Mouse (Mus musculus) megakaryocyte, embryonic 14.5 days (primary cell): ENCODE data around the gene Cct6b. TPM values are rescaled to one million over a fixed set of nuclear protein-coding genes. Genes with fewer than 3 reads are reported as not detected.
A peak's percentile ranks its signal among the peaks of the same experiment; 100 is the strongest.

Experiments used
- H3K27me3 ChIP-seq: replicated peaks from 2 replicates; pipeline ENCODE3; 2012; ENCODE audit warnings: inconsistent platforms
- H3K36me3 ChIP-seq: replicated peaks from 2 replicates; pipeline ENCODE3; 2012; ENCODE audit warnings: low read length, inconsistent platforms, mixed read lengths
- H3K4me1 ChIP-seq: 2 replicates; pipeline ENCODE4 v1.6.1; 2012; ENCODE audit warnings: inconsistent platforms
- H3K4me3 ChIP-seq: replicated peaks from 2 replicates; pipeline ENCODE3; 2012; ENCODE audit warnings: moderate library complexity, mild to moderate bottlenecking, inconsistent platforms
- H3K9me3 ChIP-seq: 2 replicates; pipeline ENCODE4 v1.6.1; 2012; ENCODE audit warnings: inconsistent platforms
- FLI1 ChIP-seq: IDR thresholded peaks from 2 replicates; pipeline ENCODE4 v1.6.1; 2012; ENCODE audit warnings: low read length, inconsistent platforms, mixed read lengths
- GATA1 ChIP-seq: IDR thresholded peaks from 3 replicates; pipeline ENCODE4 v1.6.1; 2012; ENCODE audit warnings: mixed read lengths, low read length, inconsistent platforms, borderline replicate concordance
- polyA plus RNA-seq: library from polyadenylated mRNA; stranded (reverse); fragments of >175 nt; gene quantifications from 2 replicates; pipeline ENCODE4 v1.2.3, GENCODE M21; 2012; ENCODE audit warnings: low replicate concordance; ENCODE audit not compliant: insufficient read depth

Cct6b gene
- polyA plus RNA-seq, 1 experiment = 0.47 TPM

DNA sequence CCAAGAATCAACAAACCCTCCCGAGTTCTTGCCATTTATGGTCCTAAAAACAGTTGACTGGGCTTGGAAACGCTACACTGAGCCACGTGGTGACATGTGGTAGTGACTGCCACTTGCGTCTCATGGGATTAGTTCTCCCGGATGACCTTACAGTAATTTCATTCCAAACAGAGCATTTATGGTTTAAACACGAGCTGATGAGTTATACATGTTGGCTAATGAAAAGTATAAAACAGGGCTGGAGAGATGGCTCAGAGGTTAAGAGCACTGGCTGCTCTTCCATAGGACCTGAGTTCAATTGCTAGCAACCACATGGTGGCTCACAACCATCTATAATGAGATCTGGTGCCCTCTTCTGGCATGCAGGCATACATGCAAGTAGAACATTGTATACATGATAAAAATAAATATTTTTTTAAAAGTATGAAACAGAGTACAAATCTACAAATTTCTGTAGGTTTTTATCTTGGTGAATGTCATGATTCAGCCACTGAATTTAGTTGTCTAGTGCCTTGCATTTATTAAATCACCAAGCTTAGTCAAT, 1.8 kb downstream of the Cct6b start:
- H3K9me3 ChIP-seq = peaks cover 7% of the 10 kb centered on the region; the same call in 1 of the 2 replicates
- peaks cover 34% of the 10 kb centered on the region for H3K4me1 ChIP-seq
- no peaks in the 10 kb centered on the region for H3K27me3 ChIP-seq
- no peak for TF ChIP-seq FLI1
- no peak for TF ChIP-seq GATA1
- H3K4me3 ChIP-seq = no peak overlapping the region
- peaks cover 18% of the 10 kb centered on the region for H3K36me3 ChIP-seq

DNA sequence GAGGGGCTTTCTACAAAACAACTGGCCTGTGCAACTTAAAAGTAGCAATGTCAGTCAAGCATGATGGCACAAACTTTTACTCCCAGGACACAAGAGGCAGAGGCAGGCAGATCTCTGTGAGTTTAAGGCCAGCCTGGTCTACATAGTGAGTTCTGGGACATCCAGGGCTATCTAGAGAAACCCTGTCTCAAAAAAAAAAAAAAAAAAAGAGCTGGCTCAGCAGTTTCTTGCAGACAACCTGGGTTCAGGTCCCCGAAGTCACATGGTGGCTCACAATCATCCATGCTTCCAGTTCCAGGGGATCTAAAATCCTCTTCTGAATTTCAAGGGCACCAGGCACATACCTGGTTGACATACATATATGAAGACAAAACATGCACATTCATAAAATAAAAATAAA, 8.2 kb downstream of the Cct6b start:
- Histone ChIP-seq H3K36me3 (no peaks in the 10 kb centered on the region), H3K4me1 (peaks cover 24% of the 10 kb centered on the region), H3K4me3 (no peak overlapping the region), H3K27me3 (no peaks in the 10 kb centered on the region), H3K9me3 (no peaks in the 10 kb centered on the region)
- TF ChIP-seq FLI1 (no peak), GATA1 (no peak)

DNA sequence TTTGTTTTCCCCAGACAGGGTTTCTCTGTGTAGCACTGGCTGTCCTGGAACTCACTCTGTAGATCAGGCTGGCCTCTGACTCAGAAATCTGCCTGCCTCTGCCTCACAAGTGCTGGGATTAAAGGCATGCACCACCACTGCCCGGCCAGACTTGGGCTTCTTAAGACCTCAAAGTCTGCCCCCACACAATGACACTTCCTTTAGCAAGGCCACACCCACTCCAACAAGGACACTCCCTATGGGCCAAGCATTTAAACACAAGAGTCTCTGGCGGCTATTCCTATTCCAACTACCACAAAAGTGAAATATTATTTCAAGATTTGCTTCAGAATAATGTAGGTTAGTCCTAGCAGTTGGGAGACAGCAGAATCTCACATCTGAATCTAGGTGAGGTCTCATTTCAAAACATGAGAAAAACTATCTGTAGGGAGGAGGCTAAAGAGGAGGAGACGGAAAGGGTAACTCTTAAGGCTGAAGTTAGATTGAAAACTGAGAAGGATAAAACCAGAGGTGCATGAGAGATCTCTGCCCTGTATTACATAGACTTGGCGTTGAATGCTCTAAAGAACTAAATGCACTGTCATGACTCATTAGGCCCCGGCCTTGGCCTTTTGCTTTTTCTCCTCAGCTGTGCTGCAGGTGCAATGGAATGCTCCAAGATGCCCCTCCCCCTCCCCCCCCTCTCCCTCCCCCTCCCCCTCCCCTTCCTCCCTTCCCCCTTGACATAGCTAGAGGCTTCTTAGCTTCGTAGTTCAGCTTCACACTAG, 11.6 kb downstream of the Cct6b start:
- peaks cover 2% of the 10 kb centered on the region for H3K36me3 ChIP-seq
- no peak for TF ChIP-seq GATA1
- TF ChIP-seq FLI1 = no peak
- H3K9me3 ChIP-seq = no peaks in the 10 kb centered on the region
- peaks cover 21% of the 10 kb centered on the region; the same call in 1 of the 2 replicates for H3K4me1 ChIP-seq
- H3K4me3 ChIP-seq = no peak overlapping the region
- H3K27me3 ChIP-seq = no peaks in the 10 kb centered on the region

DNA sequence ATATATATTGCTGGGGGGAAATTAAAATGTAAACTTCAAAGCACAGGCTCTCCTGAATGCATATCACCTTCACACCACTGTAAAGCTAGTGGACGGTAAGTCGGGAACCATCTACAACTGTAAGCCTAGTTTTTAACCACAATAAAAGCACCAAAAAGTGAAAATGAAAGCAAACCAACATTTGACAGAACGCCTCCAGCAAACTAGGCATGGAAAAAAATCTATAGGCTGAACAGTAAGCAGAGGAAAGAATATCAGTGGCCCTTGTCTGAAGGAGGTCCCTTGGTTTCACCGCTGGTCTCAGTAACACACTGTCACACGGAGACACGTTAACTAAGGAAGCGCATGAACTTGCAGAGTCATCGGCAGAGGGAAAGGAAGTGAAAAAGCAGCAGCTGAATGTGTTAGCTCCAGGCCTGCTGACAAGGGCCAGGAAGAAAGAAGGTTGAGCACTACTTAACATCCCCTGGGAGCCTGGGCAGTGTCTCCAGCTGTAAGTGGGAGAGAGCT, 17.2 kb downstream of the Cct6b start:
- peak overlapping the region; percentile 90 for H3K4me3 ChIP-seq
- H3K27me3 ChIP-seq = peaks cover 6% of the 10 kb centered on the region
- H3K9me3 ChIP-seq = peaks cover 8% of the 10 kb centered on the region
- H3K36me3 ChIP-seq = peaks cover 2% of the 10 kb centered on the region
- peaks cover 27% of the 10 kb centered on the region for H3K4me1 ChIP-seq
- no peak for TF ChIP-seq FLI1
- TF ChIP-seq GATA1 = no peak

DNA sequence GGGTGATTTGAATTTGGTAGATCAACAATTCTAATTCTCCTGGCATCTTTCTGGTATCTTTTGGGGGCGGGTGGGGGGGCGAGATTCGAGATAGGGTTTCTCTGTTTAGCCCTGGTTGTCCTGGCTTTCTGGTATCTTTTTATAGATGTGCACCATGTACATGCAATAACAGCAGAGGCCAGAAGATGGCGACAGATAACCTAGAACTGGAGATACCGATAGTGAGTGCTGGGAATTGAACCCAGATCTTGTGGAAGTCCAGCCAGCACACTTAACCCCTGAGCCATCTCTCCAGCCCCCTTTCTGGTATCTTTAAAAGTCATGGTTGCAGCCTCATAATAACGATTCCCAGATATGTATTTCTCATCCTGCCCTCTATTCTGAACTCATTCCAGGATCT, 18.0 kb downstream of the Cct6b start:
- Histone ChIP-seq H3K36me3 (peaks cover 2% of the 10 kb centered on the region), H3K4me3 (peak overlapping the region; percentile 90), H3K27me3 (peaks cover 6% of the 10 kb centered on the region), H3K9me3 (peaks cover 11% of the 10 kb centered on the region), H3K4me1 (peaks cover 27% of the 10 kb centered on the region)
- no peak for TF ChIP-seq FLI1
- no peak for TF ChIP-seq GATA1

DNA sequence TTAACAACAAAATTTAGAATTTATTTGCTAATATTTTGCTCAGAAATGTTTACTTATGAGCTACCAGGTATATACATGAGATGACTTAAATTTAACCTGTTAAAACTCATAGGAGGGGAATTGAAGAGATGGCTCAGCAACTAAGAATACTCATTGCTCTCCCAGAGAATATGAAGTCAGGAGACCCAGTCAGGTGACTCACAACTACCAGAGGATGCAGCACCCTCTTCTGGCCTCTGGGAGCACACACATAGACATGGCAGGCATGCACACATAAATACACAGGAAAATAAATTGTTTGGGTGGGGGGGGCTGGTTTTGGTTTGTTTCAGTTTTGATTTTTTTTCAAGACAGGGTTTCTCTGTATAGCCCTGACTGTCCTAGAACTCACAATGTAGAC, 25.1 kb downstream of the Cct6b start:
- H3K9me3 ChIP-seq = peaks cover 11% of the 10 kb centered on the region
- H3K4me3 ChIP-seq = no peak overlapping the region
- H3K4me1 ChIP-seq = no peaks in the 10 kb centered on the region
- peaks cover 7% of the 10 kb centered on the region for H3K27me3 ChIP-seq
- no peaks in the 10 kb centered on the region for H3K36me3 ChIP-seq
- TF ChIP-seq GATA1 (no peak), FLI1 (no peak)

DNA sequence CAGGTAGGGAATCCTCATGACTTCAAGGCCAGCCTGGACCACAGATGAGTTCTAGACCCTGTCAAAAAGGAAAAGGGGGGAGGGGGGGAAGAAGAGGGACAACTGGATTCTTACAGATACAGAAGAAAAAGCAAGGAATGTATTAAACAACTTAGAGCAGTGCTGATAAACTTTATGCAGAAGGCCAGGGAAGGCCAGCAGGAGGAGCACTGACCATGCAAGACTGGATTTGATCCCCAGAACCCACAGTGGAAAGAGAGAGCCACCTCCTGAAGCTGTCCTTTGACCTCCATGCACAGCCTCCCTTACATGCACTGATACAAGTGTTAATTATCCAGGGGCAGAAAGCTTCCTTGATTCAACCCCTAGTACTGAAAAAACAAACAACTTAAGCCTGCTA, 29.9 kb downstream of the Cct6b start:
- Histone ChIP-seq H3K36me3 (no peaks in the 10 kb centered on the region), H3K9me3 (no peaks in the 10 kb centered on the region), H3K4me3 (no peak overlapping the region), H3K4me1 (no peaks in the 10 kb centered on the region), H3K27me3 (peaks cover 6% of the 10 kb centered on the region)
- TF ChIP-seq GATA1 = no peak
- no peak for TF ChIP-seq FLI1

DNA sequence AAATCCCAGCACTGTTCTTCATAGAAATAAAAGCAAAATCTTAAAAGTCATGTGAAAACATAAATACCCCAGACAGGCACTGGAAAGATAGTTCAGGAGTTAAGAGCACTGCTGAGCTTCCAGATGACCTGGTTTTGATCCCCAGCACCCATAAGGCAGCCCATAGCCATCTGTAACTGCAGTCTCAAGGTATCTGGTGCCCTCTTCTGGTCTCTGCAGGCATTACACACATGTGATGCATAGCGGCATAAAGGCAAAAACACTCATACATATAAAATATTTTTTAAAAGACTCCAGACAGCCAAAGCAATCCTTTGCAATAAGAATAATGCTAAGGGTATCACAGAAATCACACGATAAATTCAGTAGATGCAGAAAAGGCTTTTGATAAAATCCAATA, 37.3 kb downstream of the Cct6b start:
- TF ChIP-seq GATA1 (no peak), FLI1 (no peak)
- Histone ChIP-seq H3K4me1 (no peaks in the 10 kb centered on the region), H3K4me3 (no peak overlapping the region), H3K36me3 (no peaks in the 10 kb centered on the region), H3K9me3 (peaks cover 3% of the 10 kb centered on the region; the same call in 1 of the 2 replicates), H3K27me3 (peaks cover 8% of the 10 kb centered on the region)

DNA sequence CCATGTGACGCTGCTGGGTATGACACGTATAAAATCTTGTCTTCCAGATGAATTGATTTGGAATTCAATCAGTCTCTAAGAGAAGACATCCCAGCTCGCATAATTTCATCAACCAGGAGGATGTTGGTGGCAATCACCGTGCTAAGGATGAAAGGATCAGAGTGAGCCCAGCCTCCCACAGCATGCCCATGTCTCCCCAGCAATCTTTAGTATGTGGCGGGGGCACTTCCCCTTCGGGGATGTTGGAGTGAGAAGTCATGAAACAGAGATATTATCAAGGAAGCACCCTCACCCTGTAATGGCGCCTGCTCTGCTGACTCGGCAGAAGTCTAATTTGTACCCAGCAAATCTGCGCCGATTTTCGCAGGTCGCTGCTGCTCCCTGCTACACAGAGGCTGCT, 44.8 kb downstream of the Cct6b start:
- Histone ChIP-seq H3K4me3 (no peak overlapping the region), H3K27me3 (peaks cover 7% of the 10 kb centered on the region)

DNA sequence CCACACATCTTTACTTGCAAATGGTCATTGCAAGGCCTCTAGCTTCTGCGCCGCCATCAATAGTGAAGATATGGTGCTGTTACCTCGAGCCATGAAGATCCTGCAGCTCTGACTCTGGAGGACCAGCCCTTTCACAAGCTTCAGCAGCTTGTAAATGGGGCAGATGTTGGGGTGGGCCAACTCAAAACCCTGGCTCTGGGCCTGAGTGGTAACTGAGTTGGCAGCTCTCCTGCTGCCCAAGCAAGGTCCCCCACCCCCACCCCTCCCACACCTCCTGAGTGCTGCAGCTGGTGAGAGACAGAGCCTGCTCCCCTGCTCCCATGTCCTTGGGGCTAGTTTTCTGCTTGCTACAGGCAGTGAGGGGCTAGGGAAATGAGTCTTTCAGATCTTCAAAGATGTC, 51.4 kb downstream of the Cct6b start:
- Histone ChIP-seq H3K4me1 (no peaks in the 10 kb centered on the region), H3K36me3 (no peaks in the 10 kb centered on the region), H3K4me3 (no peak overlapping the region), H3K27me3 (peaks cover 6% of the 10 kb centered on the region), H3K9me3 (0 out of 2 replicates have a peak, but pooled peaks cover 3% of the 10 kb centered on the region)
- TF ChIP-seq GATA1 = no peak
- no peak for TF ChIP-seq FLI1

More for the DNA sequence above, 44.8 kb downstream of the Cct6b start:
- no peak for TF ChIP-seq GATA1
- no peak for TF ChIP-seq FLI1
- H3K36me3 ChIP-seq = no peaks in the 10 kb centered on the region
- H3K9me3 ChIP-seq = no peaks in the 10 kb centered on the region
- H3K4me1 ChIP-seq = peaks cover 5% of the 10 kb centered on the region
